Mouse (Mus musculus): ENCODE results near the gene Gm10490. TPM values are rescaled to one million over a fixed set of nuclear protein-coding genes. Genes with fewer than 3 reads are reported as not detected.

Gm10490 gene
- polyA plus RNA-seq, 1 experiment: not detected

DNA sequence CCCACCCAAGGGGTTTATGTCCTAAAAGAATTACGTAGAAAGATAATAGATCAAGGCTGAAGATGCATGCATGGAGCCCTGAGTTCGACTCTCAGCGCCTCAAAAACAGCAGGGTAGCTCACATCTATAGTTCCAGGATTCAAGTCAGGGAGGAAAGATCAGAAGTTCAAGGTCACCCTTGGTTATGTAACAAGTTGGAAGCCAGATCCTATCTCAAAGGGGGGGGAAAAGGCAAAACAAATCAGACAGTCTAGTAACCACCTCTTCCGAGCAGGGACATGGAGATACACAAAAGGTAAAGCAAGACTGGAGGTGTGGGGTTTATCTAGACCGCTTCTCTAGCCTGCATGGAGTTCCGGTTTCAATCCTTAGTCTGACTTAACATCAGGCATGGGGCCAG is 16.9 kb downstream of the Gm10490 start:
- H3K36me3 ChIP-seq (ENCODE audit: control insufficient read depth, insufficient read depth, low read length): no peaks in the 10 kb centered on the region
- WGBS: 85% methylated on average over 6 of the region's 6 CpGs
- H3K4me1 ChIP-seq (ENCODE audit: control insufficient read depth, insufficient read depth, low read length): no peaks in the 10 kb centered on the region
- no peak overlapping the region for H3K27ac ChIP-seq (ENCODE audit: insufficient read depth, low read depth, low read length)
- no peak for DNase-seq
- no peak overlapping the region for H3K4me3 ChIP-seq (ENCODE audit: insufficient read depth, low read depth, low read length)
- no peaks in the 10 kb centered on the region for H3K27me3 ChIP-seq (replicated peaks; ENCODE audit: control insufficient read depth, insufficient read depth, low read length)
- TF ChIP-seq CTCF (conservative IDR thresholded peaks at IDR 0.05; ENCODE audit: insufficient read depth, insufficient read length, low read depth, low read length) (no peak), POLR2A (IDR thresholded peaks at IDR 0.05; ENCODE audit: low read depth, low read length) (no peak)

GRCm38 (mm10) chrX:7927116-7927515 is 17.8 kb downstream of the Gm10490 start:
- Histone ChIP-seq H3K27me3 (replicated peaks; ENCODE audit: control insufficient read depth, insufficient read depth, low read length) (no peaks in the 10 kb centered on the region), H3K4me1 (ENCODE audit: control insufficient read depth, insufficient read depth, low read length) (no peaks in the 10 kb centered on the region), H3K36me3 (ENCODE audit: control insufficient read depth, insufficient read depth, low read length) (no peaks in the 10 kb centered on the region), H3K4me3 (ENCODE audit: insufficient read depth, low read depth, low read length) (no peak overlapping the region), H3K27ac (ENCODE audit: insufficient read depth, low read depth, low read length) (no peak overlapping the region)
- 43% methylated on average over 10 of the region's 10 CpGs for WGBS
- no peak for TF ChIP-seq POLR2A (IDR thresholded peaks at IDR 0.05; ENCODE audit: low read depth, low read length)
- TF ChIP-seq CTCF (conservative IDR thresholded peaks at IDR 0.05; ENCODE audit: insufficient read depth, insufficient read length, low read depth, low read length): no peak
- DNase-seq: no peak

GRCm38 (mm10) chrX:7928270-7928790 is 19.0 kb downstream of the Gm10490 start, which contains the start of gene Eras:
TSS of gene Eras (minus strand) at chrX:7928607.
- H3K36me3 ChIP-seq (ENCODE audit: control insufficient read depth, insufficient read depth, low read length): no peaks in the 10 kb centered on the region
- TF ChIP-seq CTCF (conservative IDR thresholded peaks at IDR 0.05; ENCODE audit: insufficient read depth, insufficient read length, low read depth, low read length) (no peak), POLR2A (IDR thresholded peaks at IDR 0.05; ENCODE audit: low read depth, low read length) (no peak)
- no peaks in the 10 kb centered on the region for H3K4me1 ChIP-seq (ENCODE audit: control insufficient read depth, insufficient read depth, low read length)
- DNase-seq: no peak
- no peak within 1 kb of the TSS for H3K4me3 ChIP-seq (ENCODE audit: insufficient read depth, low read depth, low read length)
- H3K27me3 ChIP-seq (replicated peaks; ENCODE audit: control insufficient read depth, insufficient read depth, low read length): no peaks in the 10 kb centered on the region
- WGBS: 24% methylated on average over 16 of the region's 19 CpGs
- H3K27ac ChIP-seq (ENCODE audit: insufficient read depth, low read depth, low read length): no peak within 1 kb of the TSS

- H3K27me3 ChIP-seq (replicated peaks; ENCODE audit: control insufficient read depth, insufficient read depth, low read length): no peaks in the 10 kb centered on the region
- TF ChIP-seq POLR2A (IDR thresholded peaks at IDR 0.05; ENCODE audit: low read depth, low read length) (no peak), CTCF (conservative IDR thresholded peaks at IDR 0.05; ENCODE audit: insufficient read depth, insufficient read length, low read depth, low read length) (0 out of 2 replicates have a peak, but pooled peaks have one; percentile 22)
Observed at GRCm38 (mm10) chrX:7936874-7937273, 27.5 kb downstream of the Gm10490 start.

DNA sequence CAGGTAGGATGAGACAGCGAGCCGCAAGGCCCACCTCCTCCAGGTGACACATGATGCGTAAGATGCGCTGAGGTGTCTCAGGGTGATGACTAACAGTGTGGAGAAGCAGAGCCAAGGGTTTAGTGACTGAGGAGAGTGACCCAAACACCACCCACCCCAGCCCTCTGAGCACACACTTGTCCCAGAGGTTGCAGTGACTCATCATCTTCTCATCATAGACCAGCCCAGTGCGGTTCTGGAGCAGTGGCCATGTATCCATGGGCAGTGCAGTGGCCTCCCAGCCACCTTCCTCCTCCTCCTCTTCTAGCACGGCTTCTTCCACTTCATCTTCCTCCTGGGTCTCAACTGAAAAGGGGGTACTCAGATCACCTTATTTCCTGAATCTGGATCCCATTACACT is 28.3 kb downstream of the Gm10490 start:
- TF ChIP-seq CTCF (conservative IDR thresholded peaks at IDR 0.05; ENCODE audit: insufficient read depth, insufficient read length, low read depth, low read length): no peak
- no peak for TF ChIP-seq POLR2A (IDR thresholded peaks at IDR 0.05; ENCODE audit: low read depth, low read length)
- Histone ChIP-seq H3K4me1 (ENCODE audit: control insufficient read depth, insufficient read depth, low read length) (no peaks in the 10 kb centered on the region), H3K27me3 (replicated peaks; ENCODE audit: control insufficient read depth, insufficient read depth, low read length) (no peaks in the 10 kb centered on the region), H3K27ac (ENCODE audit: insufficient read depth, low read depth, low read length) (no peak overlapping the region), H3K4me3 (ENCODE audit: insufficient read depth, low read depth, low read length) (no peak overlapping the region), H3K36me3 (ENCODE audit: control insufficient read depth, insufficient read depth, low read length) (no peaks in the 10 kb centered on the region)
- no peak for DNase-seq
- 97% methylated on average over 6 of the region's 6 CpGs for WGBS

More at GRCm38 (mm10) chrX:7936874-7937273, 27.5 kb downstream of the Gm10490 start:
- no peak for DNase-seq
- 64% methylated on average over 11 of the region's 11 CpGs for WGBS
- H3K27ac ChIP-seq (ENCODE audit: insufficient read depth, low read depth, low read length): no peak overlapping the region
- H3K4me1 ChIP-seq (ENCODE audit: control insufficient read depth, insufficient read depth, low read length): no peaks in the 10 kb centered on the region
- no peaks in the 10 kb centered on the region for H3K36me3 ChIP-seq (ENCODE audit: control insufficient read depth, insufficient read depth, low read length)
- no peak overlapping the region for H3K4me3 ChIP-seq (ENCODE audit: insufficient read depth, low read depth, low read length)

- Histone ChIP-seq H3K36me3 (ENCODE audit: control insufficient read depth, insufficient read depth, low read length) (no peaks in the 10 kb centered on the region), H3K4me1 (ENCODE audit: control insufficient read depth, insufficient read depth, low read length) (peaks cover 12% of the 10 kb centered on the region; the same call in 1 of the 2 replicates), H3K4me3 (ENCODE audit: insufficient read depth, low read depth, low read length) (no peak overlapping the region), H3K27ac (ENCODE audit: insufficient read depth, low read depth, low read length) (no peak overlapping the region), H3K27me3 (replicated peaks; ENCODE audit: control insufficient read depth, insufficient read depth, low read length) (no peaks in the 10 kb centered on the region)
- TF ChIP-seq CTCF (conservative IDR thresholded peaks at IDR 0.05; ENCODE audit: insufficient read depth, insufficient read length, low read depth, low read length) (no peak), POLR2A (IDR thresholded peaks at IDR 0.05; ENCODE audit: low read depth, low read length) (no peak)
- DNase-seq: peak; percentile 60
- WGBS: 39% methylated on average over 8 of the region's 8 CpGs
Observed at GRCm38 (mm10) chrX:7945618-7946017, 36.3 kb downstream of the Gm10490 start.

GRCm38 (mm10) chrX:7947108-7947899 is 38.0 kb downstream of the Gm10490 start, which contains the start of gene Hdac6:
TSS of gene Hdac6 (minus strand) at chrX:7947889.
- H3K4me1 ChIP-seq (ENCODE audit: control insufficient read depth, insufficient read depth, low read length): peaks cover 12% of the 10 kb centered on the region; the same call in 1 of the 2 replicates
- TF ChIP-seq CTCF (conservative IDR thresholded peaks at IDR 0.05; ENCODE audit: insufficient read depth, insufficient read length, low read depth, low read length): no peak
- TF ChIP-seq POLR2A (IDR thresholded peaks at IDR 0.05; ENCODE audit: low read depth, low read length): peak; percentile 37
- peak; percentile 26 for DNase-seq
- peak within 1 kb of the TSS; percentile 78 for H3K4me3 ChIP-seq (ENCODE audit: insufficient read depth, low read depth, low read length)
- under 1% methylated on average over 33 of the region's 37 CpGs for WGBS
- no peaks in the 10 kb centered on the region for H3K36me3 ChIP-seq (ENCODE audit: control insufficient read depth, insufficient read depth, low read length)
- H3K27ac ChIP-seq (ENCODE audit: insufficient read depth, low read depth, low read length): peak within 1 kb of the TSS; percentile 62; the same call in 1 of the 2 replicates
- no peaks in the 10 kb centered on the region for H3K27me3 ChIP-seq (replicated peaks; ENCODE audit: control insufficient read depth, insufficient read depth, low read length)
